Mouse (Mus musculus): Measurements from ENCODE around the gene Zfp579. TPM values are rescaled to one million over a fixed set of nuclear protein-coding genes. Genes with fewer than 3 reads are reported as not detected.

Zfp579 gene
- polyA plus RNA-seq, 1 experiment from 2014 or later, result 57.0 TPM

GRCm38 (mm10) chr7:4976832-4977231 is 19.1 kb downstream of the Zfp579 start:
- Histone ChIP-seq H3K4me2 (no peak overlapping the region), H3K9ac (replicated peaks) (no peak overlapping the region), H3K4me1 (no peaks in the 10 kb centered on the region), H3K9me3 (replicated peaks) (no peaks in the 10 kb centered on the region), H3K27me3 (replicated peaks) (no peaks in the 10 kb centered on the region), H3K36me3 (no peaks in the 10 kb centered on the region), H3K27ac (replicated peaks) (no peak overlapping the region), H3K4me3 (replicated peaks) (no peak overlapping the region)
- no peak for ATAC-seq (ENCODE audit: low FRiP score)
- 90% methylated on average over 7 of the region's 7 CpGs for WGBS

DNA sequence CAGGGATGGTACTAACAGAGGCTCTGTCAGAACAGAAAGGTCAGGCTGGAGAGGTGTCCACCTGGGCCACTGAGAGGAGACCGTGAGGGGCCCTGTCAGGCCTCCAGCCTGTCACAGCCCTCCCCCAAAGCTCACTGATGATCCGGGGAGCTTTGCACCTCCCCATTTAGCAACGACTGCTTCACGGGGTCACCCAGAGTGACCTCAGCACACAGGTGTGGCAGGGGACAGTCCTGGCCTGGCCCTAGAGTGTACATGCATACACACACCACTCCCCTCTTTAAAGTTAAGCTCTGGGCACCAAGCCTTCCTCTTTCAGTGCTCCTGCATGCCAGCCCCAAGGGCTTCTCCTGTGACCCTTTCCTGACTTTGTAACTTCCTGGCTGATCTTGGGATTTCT is 20.5 kb downstream of the Zfp579 start:
- Histone ChIP-seq H3K9me3 (replicated peaks) (no peaks in the 10 kb centered on the region), H3K4me1 (no peaks in the 10 kb centered on the region), H3K4me3 (replicated peaks) (no peak overlapping the region), H3K27ac (replicated peaks) (no peak overlapping the region), H3K4me2 (no peak overlapping the region), H3K9ac (replicated peaks) (no peak overlapping the region), H3K36me3 (no peaks in the 10 kb centered on the region), H3K27me3 (replicated peaks) (no peaks in the 10 kb centered on the region)
- WGBS, result 73% methylated on average over 4 of the region's 4 CpGs
- no peak for ATAC-seq (ENCODE audit: low FRiP score)

DNA sequence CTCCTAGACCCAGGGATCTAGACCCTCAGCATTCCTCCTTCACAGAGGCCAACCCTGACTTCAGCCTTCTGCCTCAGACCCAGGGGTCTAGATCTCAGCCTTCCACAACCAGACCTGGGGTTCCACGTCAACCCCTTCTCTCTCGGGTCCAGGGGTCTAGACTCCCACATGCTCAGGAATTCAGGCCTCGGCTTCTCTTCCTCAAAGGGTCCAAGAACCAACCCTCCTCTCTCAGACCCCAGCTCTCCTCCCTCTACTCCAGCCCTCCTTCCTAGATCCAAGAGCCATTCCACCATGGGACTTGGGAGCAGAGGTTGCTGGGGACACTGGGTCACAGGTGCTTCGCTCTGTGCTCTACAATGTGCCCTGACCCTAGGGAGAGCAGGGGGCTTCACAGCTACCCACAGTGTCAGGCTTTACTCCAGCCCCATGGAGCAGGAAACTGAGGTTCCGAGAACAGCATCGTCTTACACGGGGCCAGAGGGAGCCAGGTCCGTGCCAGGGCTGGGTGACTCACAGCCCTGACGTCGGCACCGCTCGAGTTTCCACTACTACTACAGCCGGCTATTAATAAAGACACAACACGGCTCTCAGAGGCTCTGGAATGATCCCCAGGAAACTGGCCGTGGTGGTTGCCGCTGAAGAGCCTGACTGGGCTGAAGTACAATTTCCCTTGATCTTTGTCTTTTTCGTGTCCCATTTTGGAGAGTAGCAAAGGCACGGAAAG is 23.5 kb downstream of the Zfp579 start:
- Histone ChIP-seq H3K27me3 (replicated peaks) (0 out of 2 replicates have a peak, but pooled peaks cover 4% of the 10 kb centered on the region), H3K4me2 (no peak overlapping the region), H3K27ac (replicated peaks) (no peak overlapping the region), H3K4me1 (no peaks in the 10 kb centered on the region), H3K36me3 (no peaks in the 10 kb centered on the region), H3K9ac (replicated peaks) (no peak overlapping the region), H3K4me3 (replicated peaks) (no peak overlapping the region), H3K9me3 (replicated peaks) (no peaks in the 10 kb centered on the region)
- WGBS, result 83% methylated on average over 18 of the region's 18 CpGs
- ATAC-seq (ENCODE audit: low FRiP score), result no peak

DNA sequence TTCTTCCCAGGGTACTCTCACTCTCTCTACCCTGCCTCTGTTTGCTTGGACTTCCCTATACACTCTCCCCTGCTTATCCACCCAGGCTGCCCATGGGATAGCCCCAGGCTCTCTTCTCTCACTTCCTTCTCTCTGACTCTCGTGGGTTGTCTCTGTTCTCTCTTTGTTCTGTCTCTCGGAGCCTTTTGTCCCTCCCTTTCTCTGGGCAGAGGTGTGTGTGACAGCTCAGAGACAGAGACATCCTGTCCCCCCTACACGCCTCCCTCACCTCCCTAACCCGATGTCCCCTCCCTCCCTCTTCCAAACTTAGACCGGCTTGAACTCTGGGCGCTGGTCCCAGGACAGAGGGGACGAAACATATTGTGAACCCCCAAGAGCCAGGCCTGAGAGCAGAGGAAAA is 24.2 kb downstream of the Zfp579 start:
- Histone ChIP-seq H3K9ac (replicated peaks) (no peak overlapping the region), H3K36me3 (no peaks in the 10 kb centered on the region), H3K27ac (replicated peaks) (no peak overlapping the region), H3K4me1 (no peaks in the 10 kb centered on the region), H3K4me2 (no peak overlapping the region), H3K4me3 (replicated peaks) (no peak overlapping the region), H3K27me3 (replicated peaks) (0 out of 2 replicates have a peak, but pooled peaks cover 5% of the 10 kb centered on the region), H3K9me3 (replicated peaks) (no peaks in the 10 kb centered on the region)
- 38% methylated on average over 7 of the region's 7 CpGs for WGBS
- no peak for ATAC-seq (ENCODE audit: low FRiP score)

DNA sequence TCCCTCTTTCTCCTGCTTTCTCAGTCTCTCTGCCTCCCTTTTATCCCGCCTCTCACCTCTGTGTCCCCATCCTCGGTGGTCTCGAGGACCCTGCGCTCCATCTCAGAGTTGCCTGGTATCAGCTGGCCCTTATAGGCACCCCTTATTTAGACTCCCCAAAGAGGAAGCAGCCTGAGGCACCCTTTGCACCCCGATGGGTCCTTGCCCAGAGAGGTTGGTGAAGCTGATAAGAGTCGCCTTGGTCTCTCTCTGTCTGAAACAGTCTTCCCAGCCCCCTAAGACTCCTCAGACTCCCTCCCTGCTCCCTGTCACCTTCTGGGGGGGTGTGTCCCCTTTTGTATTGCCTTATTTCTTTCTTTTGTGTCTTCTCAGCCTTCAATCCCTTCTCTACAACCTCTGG is 24.9 kb downstream of the Zfp579 start, which contains the start of gene Sbk3:
Gene Sbk3 (minus strand): TSS at position 101 of the 400 bp plus-strand sequence.
- H3K27ac ChIP-seq (replicated peaks), result no peak within 1 kb of the TSS
- H3K4me1 ChIP-seq, result no peaks in the 10 kb centered on the region
- 52% methylated on average over 6 of the region's 6 CpGs for WGBS
- no peak for ATAC-seq (ENCODE audit: low FRiP score)
- 0 out of 2 replicates have a peak, but pooled peaks cover 5% of the 10 kb centered on the region for H3K27me3 ChIP-seq (replicated peaks)
- H3K9me3 ChIP-seq (replicated peaks), result no peaks in the 10 kb centered on the region
- H3K9ac ChIP-seq (replicated peaks), result no peak within 1 kb of the TSS
- no peak within 1 kb of the TSS for H3K4me3 ChIP-seq (replicated peaks)
- no peaks in the 10 kb centered on the region for H3K36me3 ChIP-seq
- H3K4me2 ChIP-seq, result no peak within 1 kb of the TSS

DNA sequence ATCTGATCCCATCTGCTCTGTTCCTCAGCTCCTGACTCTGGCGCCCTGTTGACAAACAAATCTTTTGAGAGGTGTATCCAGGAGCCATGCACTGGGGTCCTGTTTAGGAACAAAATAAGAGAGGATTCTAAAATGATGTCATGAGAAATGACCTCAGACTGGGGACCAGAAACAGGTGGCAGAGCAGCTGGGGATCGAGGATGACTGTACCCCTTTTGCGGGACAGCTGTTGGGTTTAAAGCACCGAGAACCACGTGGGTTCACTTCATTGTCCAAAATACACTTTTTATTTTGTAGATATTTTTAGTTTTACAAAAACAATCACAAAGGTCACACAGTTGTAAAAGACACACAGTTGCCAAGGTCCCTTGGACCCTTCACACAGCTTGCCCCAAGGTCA is 31.0 kb downstream of the Zfp579 start:
- H3K4me2 ChIP-seq, result no peak overlapping the region
- no peak for ATAC-seq (ENCODE audit: low FRiP score)
- no peak overlapping the region for H3K9ac ChIP-seq (replicated peaks)
- H3K4me1 ChIP-seq, result 0 out of 2 replicates have a peak, but pooled peaks cover 4% of the 10 kb centered on the region
- H3K27ac ChIP-seq (replicated peaks), result no peak overlapping the region
- no peaks in the 10 kb centered on the region for H3K9me3 ChIP-seq (replicated peaks)
- no peaks in the 10 kb centered on the region for H3K36me3 ChIP-seq
- 88% methylated on average over 5 of the region's 5 CpGs for WGBS
- no peak overlapping the region for H3K4me3 ChIP-seq (replicated peaks)
- 0 out of 2 replicates have a peak, but pooled peaks cover 5% of the 10 kb centered on the region for H3K27me3 ChIP-seq (replicated peaks)

DNA sequence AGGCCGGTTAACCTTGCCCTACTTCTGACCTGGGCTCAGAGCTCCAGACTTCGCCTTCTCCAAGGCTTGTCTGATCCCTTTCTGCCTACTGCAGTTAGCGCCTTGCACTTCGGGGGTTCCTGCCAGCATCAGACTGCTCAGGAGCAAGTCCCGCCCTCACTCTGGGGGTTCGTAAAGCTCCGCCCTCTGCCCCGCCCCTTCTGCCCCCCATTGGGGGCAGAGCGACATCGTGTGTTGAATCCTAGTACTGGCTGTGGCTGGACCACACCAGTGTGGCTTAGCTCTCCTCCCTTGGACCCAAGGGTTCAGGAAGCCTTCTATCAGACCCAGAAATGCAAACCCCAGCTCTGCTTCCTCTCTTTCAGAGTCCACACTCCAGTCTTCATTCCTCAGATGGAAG is 31.7 kb downstream of the Zfp579 start, which contains the start of gene Sbk2:
Gene Sbk2 (minus strand): TSS at position 135 of the 400 bp plus-strand sequence.
- ATAC-seq (ENCODE audit: low FRiP score), result peak; percentile 76
- no peak within 1 kb of the TSS for H3K27ac ChIP-seq (replicated peaks)
- H3K27me3 ChIP-seq (replicated peaks), result 0 out of 2 replicates have a peak, but pooled peaks cover 5% of the 10 kb centered on the region
- no peaks in the 10 kb centered on the region for H3K9me3 ChIP-seq (replicated peaks)
- no peaks in the 10 kb centered on the region for H3K36me3 ChIP-seq
- 0 out of 2 replicates have a peak, but pooled peaks cover 4% of the 10 kb centered on the region for H3K4me1 ChIP-seq
- whole genome bisulfite sequencing, result 9% methylated on average over 10 of the region's 10 CpGs
- H3K9ac ChIP-seq (replicated peaks), result no peak within 1 kb of the TSS
- H3K4me2 ChIP-seq, result peak within 1 kb of the TSS; percentile 37
- no peak within 1 kb of the TSS for H3K4me3 ChIP-seq (replicated peaks)

DNA sequence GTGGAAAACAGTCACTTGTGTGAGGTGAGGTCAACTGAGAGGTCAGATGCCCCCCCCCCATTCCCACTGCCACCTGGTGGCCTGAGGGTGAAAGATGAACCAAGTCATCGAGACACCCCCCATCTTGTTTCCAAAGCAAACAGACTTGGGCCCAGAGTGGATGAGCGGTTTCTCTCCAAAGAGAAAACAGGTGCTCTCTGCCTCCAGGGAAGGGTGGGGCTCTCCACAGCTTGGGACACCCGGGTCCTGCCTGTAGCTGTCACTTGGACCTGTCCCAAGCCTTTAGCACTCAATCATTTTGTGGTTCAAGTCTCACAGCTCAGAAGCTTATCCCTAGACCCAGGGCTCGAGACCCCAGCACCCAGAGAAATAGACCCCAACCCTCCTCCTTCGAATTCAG is 32.4 kb downstream of the Zfp579 start:
- H3K4me2 ChIP-seq, result no peak overlapping the region
- no peak overlapping the region for H3K27ac ChIP-seq (replicated peaks)
- WGBS, result 84% methylated on average over 5 of the region's 5 CpGs
- no peak overlapping the region for H3K9ac ChIP-seq (replicated peaks)
- no peak for ATAC-seq (ENCODE audit: low FRiP score)
- 0 out of 2 replicates have a peak, but pooled peaks cover 4% of the 10 kb centered on the region for H3K4me1 ChIP-seq
- H3K36me3 ChIP-seq, result no peaks in the 10 kb centered on the region
- 0 out of 2 replicates have a peak, but pooled peaks cover 5% of the 10 kb centered on the region for H3K27me3 ChIP-seq (replicated peaks)
- H3K4me3 ChIP-seq (replicated peaks), result no peak overlapping the region
- H3K9me3 ChIP-seq (replicated peaks), result no peaks in the 10 kb centered on the region

DNA sequence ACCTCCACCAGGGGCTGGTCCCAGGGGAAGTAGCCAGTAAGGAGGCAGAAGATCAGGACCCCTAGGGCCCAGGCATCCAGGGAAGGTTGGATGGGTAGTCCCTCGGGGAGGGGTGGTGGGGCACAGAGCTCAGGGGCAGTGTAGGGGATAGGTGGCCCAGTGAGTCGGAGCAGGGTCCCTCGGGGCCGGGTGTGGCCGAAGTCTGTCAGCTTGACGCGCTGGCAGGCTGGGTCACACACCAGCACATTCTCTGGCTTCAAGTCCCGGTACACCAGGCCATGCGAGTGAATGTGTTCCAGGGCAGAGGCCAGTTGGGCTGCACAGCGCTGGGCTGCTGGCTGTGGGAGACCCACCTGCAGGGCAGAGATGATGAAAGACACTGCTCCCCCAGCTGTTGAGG is 38.6 kb downstream of the Zfp579 start:
- no peaks in the 10 kb centered on the region for H3K9me3 ChIP-seq (replicated peaks)
- no peaks in the 10 kb centered on the region for H3K4me1 ChIP-seq
- no peaks in the 10 kb centered on the region for H3K27me3 ChIP-seq (replicated peaks)
- no peak overlapping the region for H3K4me2 ChIP-seq
- WGBS, result 83% methylated on average over 10 of the region's 10 CpGs
- H3K36me3 ChIP-seq, result no peaks in the 10 kb centered on the region
- H3K27ac ChIP-seq (replicated peaks), result no peak overlapping the region
- ATAC-seq (ENCODE audit: low FRiP score), result no peak
- H3K4me3 ChIP-seq (replicated peaks), result no peak overlapping the region
- no peak overlapping the region for H3K9ac ChIP-seq (replicated peaks)

DNA sequence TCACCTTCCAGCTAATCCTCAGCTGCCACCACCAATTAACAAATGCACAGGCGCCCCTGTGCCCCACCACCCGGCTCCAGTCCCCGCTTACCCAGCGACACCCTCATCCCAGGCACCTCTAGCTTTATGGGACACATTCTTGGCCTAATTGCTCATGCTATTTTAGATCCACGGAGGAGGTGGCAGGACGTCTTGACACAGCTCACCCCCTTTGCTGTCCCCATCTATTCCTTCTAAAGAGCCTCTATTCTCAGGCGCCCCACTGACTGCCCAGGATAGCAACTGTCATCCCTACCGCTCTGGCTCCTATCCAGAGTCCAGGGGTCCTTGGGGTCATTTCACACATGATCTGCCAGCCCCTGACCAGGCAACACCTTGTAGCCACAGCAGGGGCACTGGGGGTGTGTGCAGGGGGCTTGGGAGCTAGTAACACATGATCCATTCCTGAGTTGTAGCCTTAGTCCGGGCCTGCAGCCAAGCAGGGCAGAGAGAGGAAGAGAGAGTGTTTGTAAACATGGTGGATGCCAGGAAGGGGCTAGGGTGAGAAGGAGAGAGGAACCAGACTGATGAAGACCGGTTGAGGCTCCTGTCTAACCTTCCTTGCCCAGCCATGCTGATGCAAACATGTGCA is 42.0 kb downstream of the Zfp579 start:
- Histone ChIP-seq H3K4me3 (replicated peaks) (no peak overlapping the region), H3K4me2 (no peak overlapping the region), H3K27me3 (replicated peaks) (no peaks in the 10 kb centered on the region), H3K4me1 (no peaks in the 10 kb centered on the region), H3K27ac (replicated peaks) (no peak overlapping the region), H3K9ac (replicated peaks) (no peak overlapping the region), H3K36me3 (no peaks in the 10 kb centered on the region), H3K9me3 (replicated peaks) (no peaks in the 10 kb centered on the region)
- WGBS, result 34% methylated on average over 10 of the region's 10 CpGs
- ATAC-seq (ENCODE audit: low FRiP score), result no peak

DNA sequence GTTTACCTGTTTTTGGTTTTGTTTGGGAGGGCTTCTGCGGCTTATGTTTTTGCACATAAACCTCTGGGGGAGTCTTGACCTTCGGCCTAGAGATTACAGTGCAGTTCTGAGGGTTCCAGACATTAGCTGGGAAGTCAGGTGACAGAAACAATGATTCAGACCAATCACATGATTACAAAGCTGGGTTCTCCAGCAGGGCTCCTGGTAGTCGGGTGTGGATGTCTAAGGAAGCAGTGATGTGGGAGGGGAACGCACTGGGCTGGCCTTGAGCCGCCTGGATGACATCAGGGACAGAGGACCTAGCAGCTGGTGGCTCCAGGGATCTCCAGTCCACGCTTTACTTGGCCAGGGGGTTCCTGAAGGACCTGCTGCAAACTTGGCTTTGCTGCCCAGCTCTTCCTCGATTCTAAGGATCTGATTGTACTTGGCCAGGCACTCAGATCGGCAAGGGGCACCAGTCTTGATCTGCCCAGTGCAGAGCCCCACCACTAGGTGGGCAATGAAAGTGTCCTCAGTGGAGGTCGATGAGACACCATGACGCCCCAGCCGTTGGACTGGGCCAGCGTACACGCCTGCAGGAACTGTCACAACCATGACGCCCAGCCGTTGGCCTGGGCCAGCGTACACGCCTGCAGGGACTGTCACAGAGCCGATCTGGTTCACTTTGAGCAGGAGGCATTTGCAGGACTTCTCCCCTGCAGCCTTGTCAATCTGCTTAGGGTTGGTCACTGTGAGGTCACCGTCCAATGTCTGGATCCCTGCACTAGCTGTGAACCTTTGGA is 45.2 kb downstream of the Zfp579 start:
- Histone ChIP-seq H3K4me2 (no peak overlapping the region), H3K27ac (replicated peaks) (no peak overlapping the region), H3K27me3 (replicated peaks) (no peaks in the 10 kb centered on the region), H3K36me3 (no peaks in the 10 kb centered on the region), H3K9me3 (replicated peaks) (no peaks in the 10 kb centered on the region), H3K9ac (replicated peaks) (no peak overlapping the region), H3K4me1 (no peaks in the 10 kb centered on the region), H3K4me3 (replicated peaks) (no peak overlapping the region)
- no peak for ATAC-seq (ENCODE audit: low FRiP score)
- WGBS, result 90% methylated on average over 19 of the region's 19 CpGs
